Mouse (Mus musculus): ENCODE measurements around the gene Scaper.

- TF ChIP-seq CTCF (IDR thresholded peaks at IDR 0.05) (no peak), EP300 (IDR thresholded peaks at IDR 0.05) (no peak)
Measured at GRCm38 (mm10) chr9:55916751-55917150, 21.2 kb downstream of the Scaper start.

Data from lung, postnatal 0 days (tissue).